In genomic region chr15:103627085-103627484, GRCm38 (mm10) we compare ENCODE assay signal across 9 mouse cellular contexts.
DNase-seq lines count a peak whose midpoint lies in the region; ATAC-seq and TF ChIP-seq lines count a peak whose summit lies in the region.
"Had no signal": no experiment of that assay in that cellular context is flagged by ENCODE, and none has a peak within 500 bp of the region (broad histone marks: within the 10 kb centered on the region; RNA-seq: fewer than 3 reads in every experiment).

No protein-coding gene starts in this region.

- H3K4me3 ChIP-seq in layer of hippocampus, adult 2 months = no peak overlapping the region
- no peak overlapping the region for H3K4me3 ChIP-seq in cerebellum, adult 2 months (replicated peaks; ENCODE audit: insufficient read depth, low read depth, low read length)
- no peak overlapping the region for H3K4me3 ChIP-seq in hindbrain, embryonic 15.5 days
- H3K4me3 ChIP-seq: limb, embryonic 15.5 days had no signal

- H3K4me1 ChIP-seq in cerebellum, adult 2 months (ENCODE audit: control insufficient read depth, insufficient read depth, low read length) = no peaks in the 10 kb centered on the region
- no peaks in the 10 kb centered on the region for H3K4me1 ChIP-seq in hindbrain, embryonic 15.5 days (replicated peaks)
- H3K4me1 ChIP-seq: limb, embryonic 15.5 days had no signal

- no peak overlapping the region for H3K4me2 ChIP-seq in hindbrain, embryonic 15.5 days
- H3K4me2 ChIP-seq: limb, embryonic 15.5 days had no signal

- TF ChIP-seq CTCF in layer of hippocampus, adult 2 months (conservative IDR thresholded peaks at IDR 0.05) = no peak
- TF ChIP-seq CTCF in cerebellum, adult 2 months (IDR thresholded peaks at IDR 0.05; ENCODE audit: borderline replicate concordance, insufficient read depth, low read depth, low read length) = no peak

- ATAC-seq in hindbrain, embryonic 15.5 days (ENCODE audit: low FRiP score, low read depth) = peak; percentile 85

- no peaks in the 10 kb centered on the region for H3K9me3 ChIP-seq in hindbrain, embryonic 15.5 days
- H3K9me3 ChIP-seq: limb, embryonic 15.5 days had no signal

- peak overlapping the region; percentile 77 for H3K27ac ChIP-seq in layer of hippocampus, adult 2 months
- no peak overlapping the region for H3K27ac ChIP-seq in cerebellum, adult 2 months (ENCODE audit: insufficient read depth, low read length)
- no peak overlapping the region for H3K27ac ChIP-seq in hindbrain, embryonic 15.5 days (replicated peaks)
- H3K27ac ChIP-seq: limb, embryonic 15.5 days had no signal

- H3K9ac ChIP-seq in hindbrain, embryonic 15.5 days = no peak overlapping the region
- H3K9ac ChIP-seq: limb, embryonic 15.5 days had no signal

- no peaks in the 10 kb centered on the region for H3K36me3 ChIP-seq in hindbrain, embryonic 15.5 days
- H3K36me3 ChIP-seq: limb, embryonic 15.5 days had no signal

- 3% methylated on average over 1 of the region's 1 CpGs for WGBS in cerebellum, adult 2 months
- 25% methylated on average over 1 of the region's 1 CpGs for WGBS in hindbrain, embryonic 15.5 days

- intact Hi-C loops in left cerebral cortex, postnatal 14 days (cut with DNase I) = no loop called here

- peak; percentile 13 to 18 for DNase-seq in layer of hippocampus, adult 2 months (ENCODE audit: low spot score in 2 of 2)
- no peak for DNase-seq in layer of hippocampus, postnatal 25 days (ENCODE audit: extremely low spot score in 1 of 2, low spot score in 1 of 2)
- DNase-seq in cerebellum, adult 2 months = peak; percentile 21 to 62
- peak; percentile 47 to 56 for DNase-seq in left cerebral cortex, postnatal 14 days (ENCODE audit: low spot score in 2 of 2)
- no peak for DNase-seq in MN1 (ENCODE audit: low spot score)
- DNase-seq in ovary, adult 18-20 months (ENCODE audit: low spot score) = no peak
- DNase-seq in adrenal gland, postnatal 4 days (ENCODE audit: low spot score in 2 of 2) = no peak

- no peaks in the 10 kb centered on the region for H3K27me3 ChIP-seq in cerebellum, adult 2 months (ENCODE audit: control insufficient read depth, insufficient read depth, low read length)
- no peaks in the 10 kb centered on the region for H3K27me3 ChIP-seq in hindbrain, embryonic 15.5 days
- H3K27me3 ChIP-seq: limb, embryonic 15.5 days had no signal

- no peak for TF ChIP-seq POLR2A in cerebellum, adult 2 months (IDR thresholded peaks at IDR 0.05; ENCODE audit: borderline replicate concordance, insufficient read depth, low read length)

Comparison
In these comparisons a context has a peak if more than half of its experiments do, and no peak if none do; other contexts are left out.
1. DNase-seq: peak in layer of hippocampus, adult 2 months (2 of 2), cerebellum, adult 2 months (2 of 2) and left cerebral cortex, postnatal 14 days (2 of 2); none in layer of hippocampus, postnatal 25 days (0 of 2), MN1 (single experiment), ovary, adult 18-20 months (single experiment) and adrenal gland, postnatal 4 days (0 of 2).